Mouse (Mus musculus): ENCODE data around the gene Krtcap2. TPM values are rescaled to one million over a fixed set of nuclear protein-coding genes. Genes with fewer than 3 reads are reported as not detected.
A peak's percentile ranks its signal among the peaks of the same experiment; 100 is the strongest.

Gene Krtcap2
- polyA plus RNA-seq, 1 experiment: 82.9 TPM

GRCm38 (mm10) chr3:89254994-89255393, 9.2 kb downstream of the Krtcap2 start:
- Histone ChIP-seq H3K4me3 (replicated peaks; ENCODE audit: insufficient read depth, low read depth, low read length) (no peak overlapping the region), H3K27me3 (ENCODE audit: control insufficient read depth, insufficient read depth, low read length) (no peaks in the 10 kb centered on the region), H3K4me1 (ENCODE audit: control insufficient read depth, insufficient read depth, low read length) (0 out of 2 replicates have a peak, but pooled peaks cover 4% of the 10 kb centered on the region), H3K27ac (ENCODE audit: insufficient read depth, low read length) (no peak overlapping the region)
- WGBS: 92% methylated on average over 5 of the region's 5 CpGs
- TF ChIP-seq POLR2A (IDR thresholded peaks at IDR 0.05; ENCODE audit: borderline replicate concordance, insufficient read depth, low read length) (no peak), CTCF (IDR thresholded peaks at IDR 0.05; ENCODE audit: borderline replicate concordance, insufficient read depth, low read depth, low read length) (no peak)
- no peak for DNase-seq

- H3K4me3 ChIP-seq (replicated peaks; ENCODE audit: insufficient read depth, low read depth, low read length): no peak overlapping the region
- TF ChIP-seq CTCF (IDR thresholded peaks at IDR 0.05; ENCODE audit: borderline replicate concordance, insufficient read depth, low read depth, low read length) (no peak), POLR2A (IDR thresholded peaks at IDR 0.05; ENCODE audit: borderline replicate concordance, insufficient read depth, low read length) (no peak)
- H3K27me3 ChIP-seq (ENCODE audit: control insufficient read depth, insufficient read depth, low read length): no peaks in the 10 kb centered on the region
- 72% methylated on average over 5 of the region's 5 CpGs for WGBS
- H3K4me1 ChIP-seq (ENCODE audit: control insufficient read depth, insufficient read depth, low read length): 0 out of 2 replicates have a peak, but pooled peaks cover 4% of the 10 kb centered on the region
- DNase-seq: no peak
- no peak overlapping the region for H3K27ac ChIP-seq (ENCODE audit: insufficient read depth, low read length)
Measured at GRCm38 (mm10) chr3:89256177-89256576, 10.4 kb downstream of the Krtcap2 start.

- Histone ChIP-seq H3K27me3 (ENCODE audit: control insufficient read depth, insufficient read depth, low read length) (no peaks in the 10 kb centered on the region), H3K4me3 (replicated peaks; ENCODE audit: insufficient read depth, low read depth, low read length) (no peak within 1 kb of the TSS), H3K4me1 (ENCODE audit: control insufficient read depth, insufficient read depth, low read length) (no peaks in the 10 kb centered on the region), H3K27ac (ENCODE audit: insufficient read depth, low read length) (no peak within 1 kb of the TSS)
- DNase-seq: no peak
- no peak for TF ChIP-seq CTCF (IDR thresholded peaks at IDR 0.05; ENCODE audit: borderline replicate concordance, insufficient read depth, low read depth, low read length)
- WGBS: 30% methylated on average over 7 of the region's 7 CpGs
Measured at GRCm38 (mm10) chr3:89259076-89259475, 13.3 kb downstream of the Krtcap2 start, which contains the start of gene Dpm3. TSS of gene Dpm3 (plus strand) at chr3:89259358.

GRCm38 (mm10) chr3:89260211-89260610, 14.4 kb downstream of the Krtcap2 start:
- no peak for TF ChIP-seq CTCF (IDR thresholded peaks at IDR 0.05; ENCODE audit: borderline replicate concordance, insufficient read depth, low read depth, low read length)
- no peak for TF ChIP-seq POLR2A (IDR thresholded peaks at IDR 0.05; ENCODE audit: borderline replicate concordance, insufficient read depth, low read length)
- Histone ChIP-seq H3K27me3 (ENCODE audit: control insufficient read depth, insufficient read depth, low read length) (no peaks in the 10 kb centered on the region), H3K4me3 (replicated peaks; ENCODE audit: insufficient read depth, low read depth, low read length) (no peak overlapping the region), H3K4me1 (ENCODE audit: control insufficient read depth, insufficient read depth, low read length) (no peaks in the 10 kb centered on the region), H3K27ac (ENCODE audit: insufficient read depth, low read length) (no peak overlapping the region)
- WGBS: 60% methylated on average over 3 of the region's 3 CpGs
- DNase-seq: no peak

- no peak overlapping the region for H3K27ac ChIP-seq (ENCODE audit: insufficient read depth, low read length)
- no peak for DNase-seq
- H3K27me3 ChIP-seq (ENCODE audit: control insufficient read depth, insufficient read depth, low read length): no peaks in the 10 kb centered on the region
- 76% methylated on average over 10 of the region's 10 CpGs for WGBS
- H3K4me3 ChIP-seq (replicated peaks; ENCODE audit: insufficient read depth, low read depth, low read length): no peak overlapping the region
- peaks cover 2% of the 10 kb centered on the region; the same call in 1 of the 2 replicates for H3K4me1 ChIP-seq (ENCODE audit: control insufficient read depth, insufficient read depth, low read length)
- no peak for TF ChIP-seq CTCF (IDR thresholded peaks at IDR 0.05; ENCODE audit: borderline replicate concordance, insufficient read depth, low read depth, low read length)
- no peak for TF ChIP-seq POLR2A (IDR thresholded peaks at IDR 0.05; ENCODE audit: borderline replicate concordance, insufficient read depth, low read length)
Measured at GRCm38 (mm10) chr3:89262417-89262816, 16.7 kb downstream of the Krtcap2 start.

GRCm38 (mm10) chr3:89266439-89266893, 20.7 kb downstream of the Krtcap2 start:
- WGBS: under 1% methylated on average over 20 of the region's 20 CpGs
- peak; percentile 94 for TF ChIP-seq POLR2A (IDR thresholded peaks at IDR 0.05; ENCODE audit: borderline replicate concordance, insufficient read depth, low read length)
- TF ChIP-seq CTCF (IDR thresholded peaks at IDR 0.05; ENCODE audit: borderline replicate concordance, insufficient read depth, low read depth, low read length): no peak

GRCm38 (mm10) chr3:89268916-89269315, 23.1 kb downstream of the Krtcap2 start:
- H3K27ac ChIP-seq (ENCODE audit: insufficient read depth, low read length): peak overlapping the region; percentile 82; the same call in 1 of the 2 replicates
- TF ChIP-seq CTCF (IDR thresholded peaks at IDR 0.05; ENCODE audit: borderline replicate concordance, insufficient read depth, low read depth, low read length) (no peak), POLR2A (IDR thresholded peaks at IDR 0.05; ENCODE audit: borderline replicate concordance, insufficient read depth, low read length) (no peak)
- H3K4me1 ChIP-seq (ENCODE audit: control insufficient read depth, insufficient read depth, low read length): peaks cover 22% of the 10 kb centered on the region
- H3K27me3 ChIP-seq (ENCODE audit: control insufficient read depth, insufficient read depth, low read length): no peaks in the 10 kb centered on the region
- no peak overlapping the region for H3K4me3 ChIP-seq (replicated peaks; ENCODE audit: insufficient read depth, low read depth, low read length)
- WGBS: 56% methylated on average over 8 of the region's 8 CpGs
- DNase-seq: no peak

More at GRCm38 (mm10) chr3:89266439-89266893, 20.7 kb downstream of the Krtcap2 start:
- H3K27me3 ChIP-seq (ENCODE audit: control insufficient read depth, insufficient read depth, low read length): no peaks in the 10 kb centered on the region
- H3K27ac ChIP-seq (ENCODE audit: insufficient read depth, low read length): peak overlapping the region; percentile 79
- peak overlapping the region; percentile 93 for H3K4me3 ChIP-seq (replicated peaks; ENCODE audit: insufficient read depth, low read depth, low read length)
- H3K4me1 ChIP-seq (ENCODE audit: control insufficient read depth, insufficient read depth, low read length): peaks cover 22% of the 10 kb centered on the region
- peak; percentile 85 to 86 for DNase-seq

GRCm38 (mm10) chr3:89270051-89270755, 24.4 kb downstream of the Krtcap2 start, which contains the start of gene Slc50a1:
TSS of gene Slc50a1 (minus strand) at chr3:89270570.
- peak within 1 kb of the TSS; percentile 94 for H3K4me3 ChIP-seq (replicated peaks; ENCODE audit: insufficient read depth, low read depth, low read length)
- H3K27me3 ChIP-seq (ENCODE audit: control insufficient read depth, insufficient read depth, low read length): no peaks in the 10 kb centered on the region
- peak; percentile 87 to 89 for DNase-seq
- H3K27ac ChIP-seq (ENCODE audit: insufficient read depth, low read length): peak within 1 kb of the TSS; percentile 82
- H3K4me1 ChIP-seq (ENCODE audit: control insufficient read depth, insufficient read depth, low read length): peaks cover 22% of the 10 kb centered on the region
- peak; percentile 77 for TF ChIP-seq POLR2A (IDR thresholded peaks at IDR 0.05; ENCODE audit: borderline replicate concordance, insufficient read depth, low read length)
- TF ChIP-seq CTCF (IDR thresholded peaks at IDR 0.05; ENCODE audit: borderline replicate concordance, insufficient read depth, low read depth, low read length): peak; percentile 24; the same call in 1 of the 2 replicates
- under 1% methylated on average over 39 of the region's 39 CpGs for WGBS
